Mouse (Mus musculus): ENCODE results near the gene Rab3a. TPM values are rescaled to one million over a fixed set of nuclear protein-coding genes. Genes with fewer than 3 reads are reported as not detected.

Rab3a gene
- total RNA-seq, 1 experiment = 4.3 TPM

DNA sequence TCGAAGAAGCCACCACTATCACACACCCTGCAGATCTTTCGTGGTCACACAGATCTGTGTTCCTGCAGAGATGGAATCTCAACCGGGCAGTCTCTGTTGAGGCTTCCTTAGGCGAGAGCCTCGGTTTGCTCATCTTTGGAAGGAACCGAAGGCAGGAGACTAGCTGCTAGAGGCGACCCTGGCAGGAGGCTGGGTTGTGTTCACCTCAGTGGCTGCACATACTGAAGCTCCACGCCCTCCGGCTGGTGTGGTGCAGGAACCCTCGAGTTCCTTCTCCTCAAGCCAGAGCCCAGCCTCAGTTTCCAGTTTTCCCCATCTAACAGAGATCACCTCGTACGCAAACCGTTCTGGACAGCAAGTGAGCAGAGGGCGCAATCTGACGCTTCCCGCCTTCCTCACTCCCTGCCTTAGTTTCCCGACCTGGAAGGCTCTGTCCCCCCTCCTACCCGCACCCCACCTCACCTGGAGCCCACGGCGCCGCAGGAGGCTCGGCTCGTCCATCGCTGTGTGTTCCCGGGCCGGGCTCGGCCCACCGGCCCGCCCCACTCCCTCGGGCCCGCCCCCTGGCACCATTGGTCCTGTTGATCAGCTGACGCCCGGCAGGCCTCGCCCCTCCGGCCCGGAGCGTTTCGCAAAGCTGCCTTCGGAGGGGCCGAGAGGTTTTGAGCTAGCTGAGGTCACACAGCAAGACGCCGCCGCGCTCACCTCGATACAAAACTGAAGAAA, 50.2 kb downstream of the Rab3a start, which contains the start of gene Mast3:
Mast3 (minus strand) TSS at position 574 of the 726 bp plus-strand sequence.
- Histone ChIP-seq H3K9ac (ENCODE audit: insufficient read depth, low read depth, low read length, poor library complexity, severe bottlenecking) (peak within 1 kb of the TSS; percentile 34), H3K9me3 (ENCODE audit: control insufficient read depth, insufficient read depth, low read depth, low read length) (no peaks in the 10 kb centered on the region), H3K4me3 (ENCODE audit: insufficient read depth in 1 of 2, low read depth in 1 of 2, low read length in 2 of 2, poor library complexity in 1 of 2, severe bottlenecking in 1 of 2) (peak within 1 kb of the TSS; percentile 73 to 91), H3K36me3 (ENCODE audit: control insufficient read depth, insufficient read depth, low read length, poor library complexity, severe bottlenecking) (no peaks in the 10 kb centered on the region; the same call in 1 of the 2 replicates), H3K4me1 (ENCODE audit: control insufficient read depth in 2 of 2, insufficient read depth in 2 of 2, low read length in 2 of 2, poor library complexity in 1 of 2) (peaks cover 0 to 8% of the 10 kb centered on the region in 2 experiments; a peak in 2 of 4 replicates), H3K27ac (ENCODE audit: insufficient read depth, low read depth, low read length, poor library complexity, severe bottlenecking) (no peak within 1 kb of the TSS)
- DNase-seq (ENCODE audit: low read depth, low spot score) = peak; percentile 71
- in situ Hi-C loops (cut with MboI; ENCODE audit: low sequenced_read_pairs in 2 of 2, unreplicated experiment in 2 of 2) = no loop called here
- TF ChIP-seq HCFC1 (IDR thresholded peaks at IDR 0.05; ENCODE audit: borderline replicate concordance, insufficient read depth, low read length) (no peak), MAFK (IDR thresholded peaks at IDR 0.05; ENCODE audit: insufficient read depth, low read depth, low read length) (no peak), ZNF384 (IDR thresholded peaks at IDR 0.05; ENCODE audit: low read depth, low read length) (no peak), CHD2 (IDR thresholded peaks at IDR 0.05; ENCODE audit: low read depth, low read length) (no peak), ZC3H11A (IDR thresholded peaks at IDR 0.05; ENCODE audit: borderline replicate concordance, low read depth, low read length) (no peak)

GRCm38 (mm10) chr8:70806541-70806940, 52.1 kb downstream of the Rab3a start:
- Histone ChIP-seq H3K4me3 (ENCODE audit: insufficient read depth in 1 of 2, low read depth in 1 of 2, low read length in 2 of 2, poor library complexity in 1 of 2, severe bottlenecking in 1 of 2) (no peak overlapping the region), H3K27ac (ENCODE audit: insufficient read depth, low read depth, low read length, poor library complexity, severe bottlenecking) (no peak overlapping the region), H3K9ac (ENCODE audit: insufficient read depth, low read depth, low read length, poor library complexity, severe bottlenecking) (no peak overlapping the region), H3K36me3 (ENCODE audit: control insufficient read depth, insufficient read depth, low read length, poor library complexity, severe bottlenecking) (no peaks in the 10 kb centered on the region), H3K4me1 (ENCODE audit: control insufficient read depth in 2 of 2, insufficient read depth in 2 of 2, low read length in 2 of 2, poor library complexity in 1 of 2) (peaks cover 2 to 19% of the 10 kb centered on the region in 2 experiments; a peak in 3 of 4 replicates), H3K9me3 (ENCODE audit: control insufficient read depth, insufficient read depth, low read depth, low read length) (no peaks in the 10 kb centered on the region)
- in situ Hi-C loops (cut with MboI; ENCODE audit: low sequenced_read_pairs in 2 of 2, unreplicated experiment in 2 of 2) = no loop called here
- DNase-seq (ENCODE audit: low read depth, low spot score) = no peak
- TF ChIP-seq CHD2 (IDR thresholded peaks at IDR 0.05; ENCODE audit: low read depth, low read length) = no peak
- no peak for TF ChIP-seq MAFK (IDR thresholded peaks at IDR 0.05; ENCODE audit: insufficient read depth, low read depth, low read length)
- no peak for TF ChIP-seq ZC3H11A (IDR thresholded peaks at IDR 0.05; ENCODE audit: borderline replicate concordance, low read depth, low read length)
- TF ChIP-seq ZNF384 (IDR thresholded peaks at IDR 0.05; ENCODE audit: low read depth, low read length) = no peak
- no peak for TF ChIP-seq HCFC1 (IDR thresholded peaks at IDR 0.05; ENCODE audit: borderline replicate concordance, insufficient read depth, low read length)

- Histone ChIP-seq H3K36me3 (ENCODE audit: control insufficient read depth, insufficient read depth, low read length, poor library complexity, severe bottlenecking) (no peaks in the 10 kb centered on the region), H3K4me1 (ENCODE audit: control insufficient read depth in 2 of 2, insufficient read depth in 2 of 2, low read length in 2 of 2, poor library complexity in 1 of 2) (peaks cover 2 to 15% of the 10 kb centered on the region in 2 experiments; a peak in 3 of 4 replicates), H3K27ac (ENCODE audit: insufficient read depth, low read depth, low read length, poor library complexity, severe bottlenecking) (no peak overlapping the region), H3K4me3 (ENCODE audit: insufficient read depth in 1 of 2, low read depth in 1 of 2, low read length in 2 of 2, poor library complexity in 1 of 2, severe bottlenecking in 1 of 2) (no peak overlapping the region), H3K9me3 (ENCODE audit: control insufficient read depth, insufficient read depth, low read depth, low read length) (no peaks in the 10 kb centered on the region), H3K9ac (ENCODE audit: insufficient read depth, low read depth, low read length, poor library complexity, severe bottlenecking) (no peak overlapping the region)
- TF ChIP-seq MAFK (IDR thresholded peaks at IDR 0.05; ENCODE audit: insufficient read depth, low read depth, low read length) (no peak), ZC3H11A (IDR thresholded peaks at IDR 0.05; ENCODE audit: borderline replicate concordance, low read depth, low read length) (no peak), CHD2 (IDR thresholded peaks at IDR 0.05; ENCODE audit: low read depth, low read length) (no peak), HCFC1 (IDR thresholded peaks at IDR 0.05; ENCODE audit: borderline replicate concordance, insufficient read depth, low read length) (no peak), ZNF384 (IDR thresholded peaks at IDR 0.05; ENCODE audit: low read depth, low read length) (no peak)
- no peak for DNase-seq (ENCODE audit: low read depth, low spot score)
- in situ Hi-C loops (cut with MboI; ENCODE audit: low sequenced_read_pairs in 2 of 2, unreplicated experiment in 2 of 2) = no loop called here
These were observed 52.8 kb downstream of the Rab3a start for GRCm38 (mm10) chr8:70807304-70807703.

- H3K9me3 ChIP-seq (ENCODE audit: control insufficient read depth, insufficient read depth, low read depth, low read length) = no peaks in the 10 kb centered on the region
- peaks cover 2 to 14% of the 10 kb centered on the region in 2 experiments; a peak in 3 of 4 replicates for H3K4me1 ChIP-seq (ENCODE audit: control insufficient read depth in 2 of 2, insufficient read depth in 2 of 2, low read length in 2 of 2, poor library complexity in 1 of 2)
- H3K36me3 ChIP-seq (ENCODE audit: control insufficient read depth, insufficient read depth, low read length, poor library complexity, severe bottlenecking) = no peaks in the 10 kb centered on the region
- H3K4me3 ChIP-seq (ENCODE audit: insufficient read depth in 1 of 2, low read depth in 1 of 2, low read length in 2 of 2, poor library complexity in 1 of 2, severe bottlenecking in 1 of 2) = no peak within 1 kb of the TSS
- TF ChIP-seq ZC3H11A (IDR thresholded peaks at IDR 0.05; ENCODE audit: borderline replicate concordance, low read depth, low read length) (no peak), HCFC1 (IDR thresholded peaks at IDR 0.05; ENCODE audit: borderline replicate concordance, insufficient read depth, low read length) (no peak), MAFK (IDR thresholded peaks at IDR 0.05; ENCODE audit: insufficient read depth, low read depth, low read length) (no peak), ZNF384 (IDR thresholded peaks at IDR 0.05; ENCODE audit: low read depth, low read length) (no peak)
- in situ Hi-C loops (cut with MboI; ENCODE audit: low sequenced_read_pairs in 2 of 2, unreplicated experiment in 2 of 2) = no loop called here
- no peak within 1 kb of the TSS for H3K27ac ChIP-seq (ENCODE audit: insufficient read depth, low read depth, low read length, poor library complexity, severe bottlenecking)
- no peak within 1 kb of the TSS for H3K9ac ChIP-seq (ENCODE audit: insufficient read depth, low read depth, low read length, poor library complexity, severe bottlenecking)
- DNase-seq (ENCODE audit: low read depth, low spot score) = no peak
These were observed 53.8 kb downstream of the Rab3a start, which contains the start of gene Il12rb1 for GRCm38 (mm10) chr8:70808239-70808638. TSS of gene Il12rb1 (plus strand) at chr8:70808449.

Other genes with a start within 250 kb of the Rab3a start
- gene Rex1bd, start 247.9 kb upstream of the Rab3a start, total RNA-seq (2012; rRNA removed) = 125 and 130 TPM in 2 replicates
- 3,214 and 4,257 TPM in 2 replicates for gene Uba52, start 243.9 kb upstream of the Rab3a start, total RNA-seq (2012; rRNA removed)
- gene Fkbp8, start 227.0 kb upstream of the Rab3a start, total RNA-seq (2012; rRNA removed) = 252 and 256 TPM in 2 replicates
- 27.9 and 35.3 TPM in 2 replicates for gene Kxd1, start 226.7 kb upstream of the Rab3a start, total RNA-seq (2012; rRNA removed)
- 15.8 and 16.1 TPM in 2 replicates for gene Ell, start 215.2 kb upstream of the Rab3a start, total RNA-seq (2012; rRNA removed)
- gene Isyna1, start 160.3 kb upstream of the Rab3a start, total RNA-seq (2012; rRNA removed) = 161 and 250 TPM in 2 replicates
- gene Ssbp4, start 145.8 kb upstream of the Rab3a start, total RNA-seq (2012; rRNA removed) = 85.5 and 142 TPM in 2 replicates
- 0.13 TPM in 1 of 2 replicates, not detected in the other for gene Lrrc25, start 138.5 kb upstream of the Rab3a start, total RNA-seq (2012; rRNA removed)
- gene Gdf15, start 122.2 kb upstream of the Rab3a start, total RNA-seq (2012; rRNA removed) = 7.0 and 18.8 TPM in 2 replicates
- 15.5 and 21.4 TPM in 2 replicates for gene Pgpep1, start 94.3 kb upstream of the Rab3a start, total RNA-seq (2012; rRNA removed)
- 171 and 204 TPM in 2 replicates for gene Lsm4, start 81.4 kb upstream of the Rab3a start, total RNA-seq (2012; rRNA removed)
- gene Jund, start 55.7 kb upstream of the Rab3a start, total RNA-seq (2012; rRNA removed) = 60.1 TPM in 2 replicates
- gene Iqcn, start 51.2 kb upstream of the Rab3a start, total RNA-seq (2012; rRNA removed) = 0.09 and 0.16 TPM in 2 replicates
- gene Gm3336, start 36.1 kb upstream of the Rab3a start, total RNA-seq (2012; rRNA removed) = 1.8 and 3.9 TPM in 2 replicates
- 1.6 and 4.5 TPM in 2 replicates for gene Pde4c, start 31.0 kb upstream of the Rab3a start, total RNA-seq (2012; rRNA removed)
- gene Mpv17l2, start 6.3 kb downstream of the Rab3a start, total RNA-seq (2012; rRNA removed) = 49.9 and 58.2 TPM in 2 replicates
- 52.7 and 71.0 TPM in 2 replicates for gene Pik3r2, start 22.0 kb downstream of the Rab3a start, total RNA-seq (2012; rRNA removed)
- gene Mast3, start 50.4 kb downstream of the Rab3a start, total RNA-seq (2012; rRNA removed) = 7.8 and 11.5 TPM in 2 replicates
- 0.69 and 1.2 TPM in 2 replicates for gene Il12rb1, start 53.8 kb downstream of the Rab3a start, total RNA-seq (2012; rRNA removed)
- gene Arrdc2, start 85.0 kb downstream of the Rab3a start, total RNA-seq (2012; rRNA removed) = 11.4 and 18.8 TPM in 2 replicates
- gene Kcnn1, start 108.6 kb downstream of the Rab3a start, total RNA-seq (2012; rRNA removed) = 3.7 and 6.6 TPM in 2 replicates
- 52.5 and 82.3 TPM in 2 replicates for gene Ccdc124, start 119.3 kb downstream of the Rab3a start, total RNA-seq (2012; rRNA removed)
- 2.5 and 3.4 TPM in 2 replicates for gene Slc5a5, start 138.1 kb downstream of the Rab3a start, total RNA-seq (2012; rRNA removed)
- 2,806 and 2,972 TPM in 2 replicates for gene Rpl18a, start 142.7 kb downstream of the Rab3a start, total RNA-seq (2012; rRNA removed)
- gene Map1s, start 151.3 kb downstream of the Rab3a start, total RNA-seq (2012; rRNA removed) = 53.4 and 60.8 TPM in 2 replicates